Mouse (Mus musculus) thymus, postnatal 14 days (tissue): ENCODE results near the gene Cenpl.
"Not testable (repeated sequence)": the region's sequence is repeated elsewhere in the genome, so short reads cannot be mapped to it uniquely, and the experiment has no call there.

ENCODE experiments used
- DNase-seq: peaks from one replicate; pipeline ENCODE4 v3.0.0; 2021

The Cenpl gene

GRCm38 (mm10) chr1:161070352-161071271 is at the start of gene Cenpl, which contains the start of gene Dars2:
Gene Cenpl, plus strand, starts transcription at chr1:161070713.
Gene Dars2, minus strand, starts transcription at chr1:161070658.
- peak; percentile 94 for DNase-seq

DNA sequence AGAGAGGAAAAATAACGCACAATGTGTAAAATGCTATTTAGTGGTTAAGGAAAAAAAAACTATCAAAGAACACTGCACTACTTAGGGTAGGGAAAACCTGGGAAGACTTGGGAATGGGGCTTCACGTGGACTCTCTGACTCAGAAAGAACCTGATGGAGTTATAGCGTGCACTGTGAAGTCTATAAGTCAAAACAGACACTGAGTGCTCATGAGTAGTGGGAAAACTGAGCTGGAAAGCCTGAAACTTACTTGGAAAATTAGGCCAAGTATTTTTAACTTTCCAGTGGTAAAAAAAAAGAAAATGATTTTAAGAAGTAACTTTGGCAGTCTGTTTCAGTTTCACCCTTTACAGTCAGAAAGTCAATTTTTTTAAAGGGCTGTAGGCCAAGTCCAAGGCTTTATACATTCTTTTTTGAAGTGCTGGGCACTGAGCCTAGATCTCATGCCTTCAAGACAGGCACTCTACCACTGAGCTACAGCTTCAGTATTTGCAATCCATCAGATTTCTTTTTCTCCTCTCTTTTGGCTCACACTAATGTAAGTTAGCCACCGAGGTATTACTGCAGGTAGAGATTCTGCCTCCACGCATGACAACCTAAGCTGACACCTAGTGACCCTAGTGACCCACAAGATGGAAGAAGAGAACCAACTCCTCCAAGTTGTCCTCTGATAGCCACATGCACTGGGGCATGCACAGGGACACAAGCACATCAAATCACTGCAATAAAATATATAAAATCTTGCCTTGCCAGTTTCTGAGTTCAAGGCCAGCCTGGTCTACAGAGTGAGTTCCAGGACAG is 44.9 kb upstream of the Cenpl start:
- DNase-seq, result no peak

DNA sequence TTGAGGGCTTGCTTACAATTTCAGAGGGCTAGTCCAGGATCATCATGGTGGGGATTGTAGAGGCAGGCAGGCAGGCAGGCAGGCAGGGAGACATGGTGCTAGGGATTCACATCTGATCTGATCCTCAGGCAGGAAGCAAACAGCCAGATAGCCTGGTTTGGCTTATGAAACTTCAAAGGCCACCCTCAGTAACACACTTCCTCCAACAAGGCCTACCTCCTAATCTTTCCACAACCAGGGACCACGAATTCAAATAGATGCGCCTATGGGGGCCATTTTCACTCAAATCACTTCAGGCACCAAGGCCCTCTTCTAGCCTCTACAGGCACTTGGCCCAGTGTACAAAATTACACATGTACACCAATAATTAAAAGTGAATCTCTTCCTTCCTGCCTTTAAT is 43.3 kb upstream of the Cenpl start:
- DNase-seq, result no peak

GRCm38 (mm10) chr1:161028427-161028826 is 42.1 kb upstream of the Cenpl start:
- not testable (repeated sequence) for DNase-seq

- DNase-seq, result no peak
Measured at GRCm38 (mm10) chr1:161030058-161030457, 40.5 kb upstream of the Cenpl start.

GRCm38 (mm10) chr1:161031881-161032280 is 38.6 kb upstream of the Cenpl start:
- no peak for DNase-seq

DNA sequence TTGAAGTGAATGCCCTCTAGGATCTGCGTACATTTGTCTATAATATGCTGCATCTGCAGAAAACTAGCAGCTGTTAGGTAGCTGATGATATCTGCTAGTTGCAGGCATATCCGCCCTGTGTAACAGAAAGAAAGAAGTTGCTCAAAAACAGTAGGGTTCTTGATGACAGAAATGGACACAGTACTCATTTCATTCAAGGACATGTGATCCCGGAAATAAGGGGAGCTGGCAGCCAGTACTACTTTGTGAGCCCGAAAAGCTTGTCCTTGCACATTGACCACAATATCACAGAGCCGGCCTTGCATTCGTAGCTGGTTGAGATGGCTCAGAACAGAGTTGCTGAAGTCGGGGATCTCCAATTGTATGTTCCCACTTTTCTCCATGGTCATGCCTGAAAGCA is 38.2 kb upstream of the Cenpl start:
- DNase-seq, result no peak

- DNase-seq, result no peak
Measured at GRCm38 (mm10) chr1:161033856-161034434, 36.6 kb upstream of the Cenpl start.

- DNase-seq, result peak; percentile 100
Measured at GRCm38 (mm10) chr1:161034435-161035280, 35.9 kb upstream of the Cenpl start, which contains the start of gene Zbtb37. Gene Zbtb37, minus strand, starts transcription at chr1:161034849.

GRCm38 (mm10) chr1:161035281-161035785 is 35.2 kb upstream of the Cenpl start:
- DNase-seq, result peak; percentile 58

- DNase-seq, result no peak
Measured at GRCm38 (mm10) chr1:161035786-161036404, 34.6 kb upstream of the Cenpl start.

DNA sequence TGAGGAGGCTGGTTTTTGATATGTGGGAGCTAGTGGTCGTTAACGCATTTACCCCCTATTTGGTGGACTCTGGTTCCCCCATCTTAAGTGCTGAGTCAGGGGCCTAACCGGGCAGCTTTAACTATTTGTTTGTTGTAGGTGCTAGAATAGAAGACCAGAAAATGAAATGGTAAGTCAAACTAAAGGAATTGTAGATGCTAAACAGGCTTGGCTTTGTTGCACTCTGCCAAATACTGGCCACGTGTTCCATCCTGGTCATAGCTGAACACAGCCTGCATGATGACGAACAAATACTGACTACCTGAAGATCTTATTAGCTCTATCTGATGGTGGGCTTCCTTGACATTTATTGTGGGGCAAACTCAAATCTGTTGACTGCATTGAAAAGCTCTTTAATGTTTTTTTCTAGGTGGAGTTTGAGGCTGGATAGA is 34.1 kb upstream of the Cenpl start:
- DNase-seq, result no peak

- no peak for DNase-seq
Measured at GRCm38 (mm10) chr1:161037026-161037425, 33.5 kb upstream of the Cenpl start.

DNA sequence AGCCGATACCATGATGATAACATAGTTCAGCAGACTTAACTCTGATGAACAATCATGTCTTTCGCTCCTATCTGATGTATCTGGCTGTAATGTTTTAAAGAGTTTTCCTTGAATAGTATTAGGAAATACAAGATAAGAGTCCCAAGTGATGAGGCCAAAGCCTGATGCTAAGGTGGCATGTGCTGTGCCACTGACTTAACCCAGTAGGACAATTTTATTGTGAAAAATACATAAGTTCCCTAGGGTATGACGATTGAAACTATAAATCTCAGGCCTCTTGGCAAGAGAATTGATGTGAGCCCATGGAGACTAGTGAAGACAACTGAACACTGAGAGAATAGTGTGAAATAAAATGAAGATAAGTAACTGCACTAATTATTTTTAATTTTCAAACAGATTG is 32.9 kb upstream of the Cenpl start:
- no peak for DNase-seq

- no peak for DNase-seq
Measured at GRCm38 (mm10) chr1:161038004-161038403, 32.5 kb upstream of the Cenpl start.

DNA sequence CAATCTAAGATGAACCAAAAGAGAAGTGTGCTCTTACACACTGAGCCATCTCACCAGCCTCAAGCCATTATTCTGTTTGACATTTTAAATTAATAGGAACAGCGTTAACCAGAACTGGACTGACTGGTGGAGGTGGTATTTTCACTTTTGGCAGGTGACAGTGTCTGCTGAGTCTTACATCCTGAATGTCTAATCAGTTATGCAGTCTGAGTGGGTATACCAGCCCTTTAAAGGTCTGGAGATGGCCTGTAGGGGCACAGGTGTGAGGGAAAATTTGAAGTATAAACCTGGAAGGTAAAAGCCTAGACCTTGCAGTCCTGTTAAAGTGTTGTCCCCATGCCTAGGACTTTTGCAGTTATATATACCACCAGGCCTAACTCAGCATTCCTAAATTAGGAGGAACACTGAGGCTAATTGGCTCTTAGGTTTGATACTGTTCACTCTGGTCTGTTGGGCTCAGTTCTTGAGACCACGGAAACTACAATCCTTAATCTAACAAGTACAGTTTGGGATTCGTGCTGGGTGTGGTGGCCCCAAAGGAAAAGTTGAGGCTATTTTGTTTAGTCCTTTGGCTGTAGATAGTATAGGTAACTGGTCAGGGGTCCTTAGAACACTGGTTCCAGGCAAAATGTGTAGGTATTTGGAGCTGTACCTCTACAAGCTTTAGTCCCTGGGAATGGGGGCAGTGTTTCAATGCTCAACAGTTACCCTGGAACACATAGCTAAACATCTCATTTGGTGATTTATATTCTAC is 31.4 kb upstream of the Cenpl start:
- DNase-seq, result no peak

DNA sequence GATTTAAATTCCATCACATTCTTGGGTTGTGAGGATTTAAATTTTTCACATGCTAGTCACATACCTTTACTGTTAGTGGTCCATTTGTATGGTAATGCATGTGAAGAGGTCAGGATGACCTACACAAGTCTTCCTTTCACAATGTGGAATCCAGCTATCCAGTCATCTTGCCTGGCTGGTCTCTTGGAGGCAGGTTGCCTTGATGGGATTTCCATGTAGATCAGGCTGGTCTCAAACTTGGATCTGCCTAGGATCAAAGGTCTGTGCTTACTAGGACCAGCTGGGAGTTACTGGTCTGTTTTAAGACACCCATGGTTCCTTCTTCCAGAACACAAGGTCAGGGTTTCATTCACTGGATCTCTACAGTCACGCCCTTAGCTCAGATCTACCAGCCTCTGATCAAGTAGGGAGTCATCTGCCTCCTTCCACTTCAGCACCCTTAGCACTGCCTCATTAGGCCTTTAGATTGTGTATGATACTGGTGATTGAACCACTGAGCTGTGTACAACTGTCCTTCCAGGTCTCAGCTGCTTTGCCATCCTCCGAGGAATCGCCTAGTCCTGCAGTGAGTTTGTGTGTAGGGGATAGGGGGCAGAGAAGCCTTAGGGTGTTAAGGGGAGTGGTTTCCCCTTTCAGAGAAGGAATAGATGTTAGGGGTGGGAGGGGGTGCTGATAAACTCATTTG is 30.6 kb upstream of the Cenpl start:
- no peak for DNase-seq

DNA sequence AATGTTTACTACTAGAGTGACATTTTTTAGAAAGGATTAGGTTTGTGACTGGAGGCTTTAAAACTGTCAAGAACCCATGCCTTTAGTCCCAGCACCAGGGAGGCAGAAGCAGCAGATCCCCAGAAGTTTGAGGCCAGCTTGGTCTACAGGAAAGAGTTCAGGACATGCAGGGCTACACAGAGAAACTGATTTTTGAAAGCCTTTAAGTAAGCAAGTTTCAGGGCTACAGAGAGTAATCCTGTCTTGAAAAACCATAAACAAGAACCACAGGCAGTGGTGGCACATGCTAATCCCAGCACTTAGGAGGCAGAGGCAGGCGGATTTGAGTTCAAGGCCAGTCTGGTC is 30.1 kb upstream of the Cenpl start:
- no peak for DNase-seq

DNA sequence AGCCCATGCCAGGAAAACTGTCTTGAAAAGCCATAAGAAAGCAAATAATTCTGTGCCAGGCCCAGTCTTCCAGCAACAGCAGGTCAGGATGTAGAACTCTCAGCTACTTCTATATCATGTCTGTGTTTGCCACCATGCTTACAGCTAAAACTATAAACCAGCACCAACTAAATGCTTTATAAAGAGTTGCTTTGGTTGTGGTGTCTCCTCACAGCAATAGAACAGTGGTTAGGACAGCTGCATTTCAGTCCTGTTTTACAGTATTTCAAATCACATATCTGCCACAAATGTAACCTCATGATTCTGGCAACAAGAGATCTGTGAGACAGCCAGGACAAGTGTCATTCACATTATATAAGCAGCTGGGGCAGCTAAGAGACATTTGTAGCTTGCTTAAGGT is 29.7 kb upstream of the Cenpl start:
- no peak for DNase-seq

- no peak for DNase-seq
Measured at GRCm38 (mm10) chr1:161041261-161042020, 29.1 kb upstream of the Cenpl start.
